Mouse (Mus musculus) heart, adult 2 months (tissue): ENCODE results near the gene Plce1.

Source experiments
- CTCF ChIP-seq: fragments of 200-600 bp; IDR thresholded peaks from 2 replicates; pipeline ENCODE4 v1.8.1; 2022; ENCODE audit warnings: antibody characterized with exemption, mild to moderate bottlenecking, moderate library complexity
- EP300 ChIP-seq: fragments of 200-500 bp; IDR thresholded peaks from 2 replicates; pipeline ENCODE4 v1.6.1; 2011; ENCODE audit warnings: low read depth, low read length, control low read depth; ENCODE audit not compliant: insufficient read depth

- TF ChIP-seq EP300, result no peak
- TF ChIP-seq CTCF, result no peak
These were observed 17.3 kb downstream of the Plce1 start for GRCm38 (mm10) chr19:38498233-38498632.
